Mouse (Mus musculus): ENCODE results near the gene Rnf215. TPM values are rescaled to one million over a fixed set of nuclear protein-coding genes. Genes with fewer than 3 reads are reported as not detected.
A peak's percentile ranks its signal among the peaks of the same experiment; 100 is the strongest.

Gene Rnf215
- total and polyA plus RNA-seq, 2 experiments: 10.3 to 13.1 TPM

- Histone ChIP-seq H3K36me3 (ENCODE audit: control insufficient read depth, insufficient read depth, low read length) (no peaks in the 10 kb centered on the region), H3K79me2 (ENCODE audit: control insufficient read depth, insufficient read depth, low read length) (no peaks in the 10 kb centered on the region; the same call in 1 of the 2 replicates), H3K4me1 (ENCODE audit: control insufficient read depth, insufficient read depth, low read length) (peaks cover 15% of the 10 kb centered on the region), H3K27ac (replicated peaks; ENCODE audit: insufficient read depth, low read depth, low read length) (no peak overlapping the region), H3K9ac (ENCODE audit: low read depth, low read length) (no peak overlapping the region), H3K4me3 (ENCODE audit: insufficient read depth, low read depth, low read length) (no peak overlapping the region), H3K27me3 (ENCODE audit: control insufficient read depth, insufficient read depth, low read length) (no peaks in the 10 kb centered on the region)
- DNase-seq (ENCODE audit: extremely low read depth, low read depth, low spot score): no peak
- TF ChIP-seq POLR2A (IDR thresholded peaks at IDR 0.05; ENCODE audit: extremely low read depth, insufficient read depth, low read length) (no peak), CTCF (IDR thresholded peaks at IDR 0.05; ENCODE audit: low read depth, low read length) (no peak)
- WGBS: 81% methylated on average over 5 of the region's 5 CpGs
Observed at GRCm38 (mm10) chr11:4155641-4156040, 20.6 kb downstream of the Rnf215 start.

DNA sequence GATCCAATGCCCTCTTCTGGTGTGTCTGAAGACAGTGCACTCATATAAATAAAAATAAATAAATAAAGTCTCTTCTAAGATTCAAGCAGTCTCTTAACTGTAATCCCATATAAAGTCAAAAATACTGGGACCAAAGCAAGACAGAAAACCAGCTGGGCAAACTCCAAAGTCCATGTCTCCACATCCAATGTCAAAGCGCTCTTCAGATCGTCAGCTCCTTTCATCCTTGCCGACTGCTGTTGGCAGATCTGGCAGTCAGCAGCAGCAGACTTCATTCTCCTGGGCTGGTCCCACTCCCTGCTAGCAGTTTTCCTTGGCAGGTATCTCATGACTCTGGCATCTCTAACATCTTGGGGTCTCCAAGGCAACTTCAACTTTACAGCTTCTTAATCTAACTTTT, 23.7 kb downstream of the Rnf215 start:
- WGBS: 22% methylated on average over 3 of the region's 3 CpGs
- Histone ChIP-seq H3K4me1 (ENCODE audit: control insufficient read depth, insufficient read depth, low read length) (peaks cover 23% of the 10 kb centered on the region), H3K27ac (replicated peaks; ENCODE audit: insufficient read depth, low read depth, low read length) (no peak overlapping the region), H3K36me3 (ENCODE audit: control insufficient read depth, insufficient read depth, low read length) (peaks cover 16% of the 10 kb centered on the region), H3K79me2 (ENCODE audit: control insufficient read depth, insufficient read depth, low read length) (peaks cover 11% of the 10 kb centered on the region), H3K27me3 (ENCODE audit: control insufficient read depth, insufficient read depth, low read length) (no peaks in the 10 kb centered on the region), H3K9ac (ENCODE audit: low read depth, low read length) (no peak overlapping the region), H3K4me3 (ENCODE audit: insufficient read depth, low read depth, low read length) (no peak overlapping the region)
- peak; percentile 87 for DNase-seq (ENCODE audit: extremely low read depth, low read depth, low spot score)
- TF ChIP-seq POLR2A (IDR thresholded peaks at IDR 0.05; ENCODE audit: extremely low read depth, insufficient read depth, low read length) (no peak), CTCF (IDR thresholded peaks at IDR 0.05; ENCODE audit: low read depth, low read length) (no peak)

GRCm38 (mm10) chr11:4159808-4160708, 25.1 kb downstream of the Rnf215 start, which contains the start of the genes Ccdc157 and Sf3a1:
Ccdc157 (minus strand) TSS chr11:4160293.
Sf3a1 (plus strand) TSS chr11:4160350.
- Histone ChIP-seq H3K36me3 (ENCODE audit: control insufficient read depth, insufficient read depth, low read length) (peaks cover 21% of the 10 kb centered on the region), H3K4me1 (ENCODE audit: control insufficient read depth, insufficient read depth, low read length) (peaks cover 23% of the 10 kb centered on the region)

DNA sequence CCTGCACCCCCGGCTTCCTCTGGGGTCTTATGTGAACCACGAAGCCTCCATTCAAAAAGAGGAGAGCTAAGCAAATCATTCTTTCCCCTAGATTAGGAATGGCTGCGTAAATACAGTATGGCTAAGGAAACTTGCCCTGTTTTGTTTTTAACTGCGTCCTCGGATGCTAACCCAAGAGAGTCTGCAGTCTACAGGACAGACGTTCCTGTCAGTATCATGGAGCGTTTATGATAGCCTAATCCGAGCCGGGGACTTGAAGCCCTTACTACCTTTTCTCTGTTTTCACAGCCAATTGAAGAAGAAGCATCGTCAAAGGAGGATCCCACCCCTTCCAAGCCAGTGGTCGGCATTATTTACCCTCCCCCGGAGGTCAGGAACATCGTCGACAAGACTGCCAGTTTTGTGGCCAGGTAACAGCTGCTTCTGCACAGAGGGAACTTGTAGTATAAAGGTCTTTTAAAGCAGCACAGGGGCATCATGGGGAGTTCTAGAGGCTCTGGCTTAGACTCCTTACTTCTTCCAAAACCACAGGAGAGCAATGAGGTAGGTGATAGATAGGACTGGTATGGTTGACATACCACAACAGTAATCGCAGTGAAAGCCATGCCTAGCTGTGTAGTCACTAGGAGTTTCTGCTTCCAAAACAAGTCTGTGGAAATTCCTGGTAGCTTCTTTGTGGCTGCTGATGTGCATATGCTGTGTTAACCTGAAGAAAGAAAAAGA, 25.9 kb downstream of the Rnf215 start:
- Histone ChIP-seq H3K27ac (replicated peaks; ENCODE audit: insufficient read depth, low read depth, low read length) (peak overlapping the region; percentile 75), H3K4me3 (ENCODE audit: insufficient read depth, low read depth, low read length) (peak overlapping the region; percentile 90), H3K4me1 (ENCODE audit: control insufficient read depth, insufficient read depth, low read length) (peaks cover 23% of the 10 kb centered on the region), H3K36me3 (ENCODE audit: control insufficient read depth, insufficient read depth, low read length) (peaks cover 30% of the 10 kb centered on the region), H3K9ac (ENCODE audit: low read depth, low read length) (peak overlapping the region; percentile 87), H3K79me2 (ENCODE audit: control insufficient read depth, insufficient read depth, low read length) (peaks cover 11% of the 10 kb centered on the region), H3K27me3 (ENCODE audit: control insufficient read depth, insufficient read depth, low read length) (no peaks in the 10 kb centered on the region)
- DNase-seq (ENCODE audit: extremely low read depth, low read depth, low spot score): no peak
- no peak for TF ChIP-seq POLR2A (IDR thresholded peaks at IDR 0.05; ENCODE audit: extremely low read depth, insufficient read depth, low read length)
- TF ChIP-seq CTCF (IDR thresholded peaks at IDR 0.05; ENCODE audit: low read depth, low read length): no peak
- WGBS: 6% methylated on average over 15 of the region's 15 CpGs

More at GRCm38 (mm10) chr11:4159808-4160708, 25.1 kb downstream of the Rnf215 start, which contains the start of the genes Ccdc157 and Sf3a1:
- peak within 1 kb of the TSS; percentile 87 for H3K9ac ChIP-seq (ENCODE audit: low read depth, low read length)
- H3K79me2 ChIP-seq (ENCODE audit: control insufficient read depth, insufficient read depth, low read length): peaks cover 11% of the 10 kb centered on the region
- H3K27ac ChIP-seq (replicated peaks; ENCODE audit: insufficient read depth, low read depth, low read length): peak within 1 kb of the TSS; percentile 75
- TF ChIP-seq POLR2A (IDR thresholded peaks at IDR 0.05; ENCODE audit: extremely low read depth, insufficient read depth, low read length) (0 out of 2 replicates have a peak, but pooled peaks have one; percentile 19), CTCF (IDR thresholded peaks at IDR 0.05; ENCODE audit: low read depth, low read length) (no peak)
- H3K4me3 ChIP-seq (ENCODE audit: insufficient read depth, low read depth, low read length): peak within 1 kb of the TSS; percentile 90
- DNase-seq (ENCODE audit: extremely low read depth, low read depth, low spot score): peak; percentile 76
- H3K27me3 ChIP-seq (ENCODE audit: control insufficient read depth, insufficient read depth, low read length): no peaks in the 10 kb centered on the region
- WGBS: 3% methylated on average over 54 of the region's 54 CpGs

- Histone ChIP-seq H3K9ac (ENCODE audit: low read depth, low read length) (no peak overlapping the region), H3K36me3 (ENCODE audit: control insufficient read depth, insufficient read depth, low read length) (peaks cover 58% of the 10 kb centered on the region), H3K79me2 (ENCODE audit: control insufficient read depth, insufficient read depth, low read length) (peaks cover 11% of the 10 kb centered on the region), H3K4me3 (ENCODE audit: insufficient read depth, low read depth, low read length) (no peak overlapping the region), H3K4me1 (ENCODE audit: control insufficient read depth, insufficient read depth, low read length) (peaks cover 9% of the 10 kb centered on the region), H3K27me3 (ENCODE audit: control insufficient read depth, insufficient read depth, low read length) (no peaks in the 10 kb centered on the region), H3K27ac (replicated peaks; ENCODE audit: insufficient read depth, low read depth, low read length) (no peak overlapping the region)
- no peak for TF ChIP-seq CTCF (IDR thresholded peaks at IDR 0.05; ENCODE audit: low read depth, low read length)
- no peak for TF ChIP-seq POLR2A (IDR thresholded peaks at IDR 0.05; ENCODE audit: extremely low read depth, insufficient read depth, low read length)
- 97% methylated on average over 2 of the region's 2 CpGs for WGBS
- DNase-seq (ENCODE audit: extremely low read depth, low read depth, low spot score): no peak
Observed at GRCm38 (mm10) chr11:4164701-4165100, 29.7 kb downstream of the Rnf215 start.
